Mouse (Mus musculus) retina, postnatal 1 day (tissue): ENCODE results near the gene Pdss2.
"Not testable (repeated sequence)": the region's sequence is repeated elsewhere in the genome, so short reads cannot be mapped to it uniquely, and the experiment has no call there.

Experiments used
- DNase-seq: peaks from one replicate; pipeline ENCODE4 v3.0.0-alpha.2; 2012

Gene Pdss2

DNA sequence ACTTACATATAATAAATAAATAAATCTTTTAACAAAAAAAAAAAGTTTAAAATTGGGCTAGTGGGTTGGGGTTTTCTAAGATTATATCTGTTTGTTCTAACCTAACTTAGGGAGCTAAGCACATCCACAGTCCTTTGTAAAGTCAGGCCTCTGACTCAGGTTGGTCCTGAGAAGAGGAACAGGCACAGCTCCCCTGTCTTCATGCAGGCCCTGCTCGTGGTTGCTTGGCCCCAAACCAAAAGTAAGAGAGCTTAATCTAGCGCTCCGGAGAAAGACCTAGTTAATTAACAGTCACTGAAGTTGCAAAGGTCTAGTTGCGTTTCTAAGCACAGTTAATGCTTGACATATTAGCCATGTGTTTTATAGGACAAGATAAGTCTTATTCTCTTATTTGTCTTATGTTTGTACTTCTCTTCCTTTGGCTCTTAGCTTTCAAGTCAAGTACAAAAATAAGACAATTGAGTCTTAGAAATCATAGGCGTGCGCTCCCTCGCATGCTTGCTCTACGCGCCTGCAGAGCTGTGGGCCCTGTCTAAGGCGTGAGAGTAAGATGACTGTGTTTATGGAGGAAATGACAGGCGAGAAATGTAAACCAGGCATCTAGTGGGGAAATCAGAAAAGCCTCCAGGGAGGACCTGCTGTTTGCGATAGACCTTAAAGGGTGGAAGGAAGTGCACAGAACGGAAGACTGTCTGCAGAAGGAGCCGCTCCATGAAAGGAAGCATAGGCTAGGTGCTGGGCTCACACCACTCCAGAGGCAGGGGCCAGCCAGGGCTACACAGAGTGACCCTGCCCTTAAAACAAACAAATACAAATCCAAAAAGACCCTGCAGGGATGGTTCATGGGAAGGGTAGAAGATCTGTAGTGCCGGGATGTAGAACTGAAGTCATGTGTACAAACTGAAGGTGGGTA is 157.7 kb downstream of the Pdss2 start:
- no peak for DNase-seq

DNA sequence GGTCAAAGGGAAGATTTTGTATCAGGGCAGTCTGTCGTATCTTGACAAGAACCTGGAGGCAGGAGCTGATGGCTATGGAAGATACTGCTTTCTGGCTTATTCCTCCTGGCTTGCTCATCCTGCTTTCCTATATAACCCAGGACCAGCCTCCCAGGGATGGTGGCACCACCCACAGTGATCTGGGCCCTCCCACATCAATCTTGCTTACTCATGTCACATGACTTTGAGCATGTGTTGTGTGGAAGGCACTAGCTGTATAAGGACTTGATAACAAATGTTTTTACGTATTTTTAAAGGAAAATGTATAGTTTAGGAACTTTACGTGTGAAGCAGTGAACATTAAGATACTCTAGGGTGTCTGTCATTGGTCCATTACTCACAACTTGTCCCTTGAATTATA is 161.4 kb downstream of the Pdss2 start:
- no peak for DNase-seq

DNA sequence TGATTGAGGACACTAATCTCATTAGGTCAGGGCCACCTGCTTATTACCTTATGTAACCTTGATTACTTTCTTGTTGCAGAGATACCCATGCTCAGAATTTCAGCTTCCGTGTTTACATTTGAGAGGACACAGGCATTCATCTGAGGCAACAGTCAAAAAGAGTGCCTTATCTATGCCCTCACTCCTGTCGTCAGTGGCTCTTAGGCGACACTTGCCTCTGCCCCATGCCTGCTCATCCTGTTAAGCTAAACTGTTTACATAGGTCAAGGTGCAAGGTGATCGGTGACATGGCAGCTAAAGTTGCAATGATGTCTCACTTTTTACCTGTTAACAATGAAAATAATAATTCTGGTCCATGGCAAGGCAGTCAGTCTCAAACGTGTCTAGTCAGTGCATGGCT is 163.3 kb downstream of the Pdss2 start:
- no peak for DNase-seq

DNA sequence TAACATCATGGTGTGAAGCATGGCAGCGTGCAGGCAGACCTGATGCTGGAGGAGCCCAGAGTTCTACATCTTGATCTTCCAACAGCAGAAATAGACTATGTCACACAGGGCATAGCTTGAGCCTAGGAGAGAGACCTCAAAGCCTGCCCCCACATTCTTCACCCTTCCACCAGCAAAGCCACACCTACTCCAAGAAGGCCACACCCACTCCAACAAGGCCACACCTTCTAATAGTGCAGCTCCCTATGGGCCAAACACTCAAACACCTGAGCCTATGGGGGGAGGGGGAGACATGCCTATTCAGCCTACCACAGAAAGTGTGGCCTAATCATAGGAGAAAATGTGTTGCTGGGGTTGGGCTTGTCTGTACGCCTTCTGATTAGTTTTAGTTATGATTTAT is 171.6 kb downstream of the Pdss2 start:
- DNase-seq, result no peak

DNA sequence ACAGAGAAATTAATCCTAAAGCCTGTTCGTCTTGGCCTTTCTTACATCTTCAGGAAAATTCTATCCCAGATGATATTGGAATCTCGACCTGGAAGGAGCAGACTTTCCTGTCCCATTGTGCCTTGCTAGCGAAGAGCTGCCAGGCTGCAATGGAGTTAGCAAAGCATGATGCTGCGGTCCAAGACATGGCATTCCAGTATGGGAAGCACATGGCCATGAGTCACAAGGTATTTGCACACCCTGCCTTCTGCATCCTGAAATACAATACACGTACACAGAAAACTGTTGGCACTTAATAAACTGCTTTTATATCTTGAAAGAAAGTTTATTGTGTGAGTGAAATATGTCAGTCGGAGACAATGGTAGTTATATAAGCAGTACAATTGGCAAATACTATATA is 172.5 kb downstream of the Pdss2 start:
- DNase-seq, result no peak

DNA sequence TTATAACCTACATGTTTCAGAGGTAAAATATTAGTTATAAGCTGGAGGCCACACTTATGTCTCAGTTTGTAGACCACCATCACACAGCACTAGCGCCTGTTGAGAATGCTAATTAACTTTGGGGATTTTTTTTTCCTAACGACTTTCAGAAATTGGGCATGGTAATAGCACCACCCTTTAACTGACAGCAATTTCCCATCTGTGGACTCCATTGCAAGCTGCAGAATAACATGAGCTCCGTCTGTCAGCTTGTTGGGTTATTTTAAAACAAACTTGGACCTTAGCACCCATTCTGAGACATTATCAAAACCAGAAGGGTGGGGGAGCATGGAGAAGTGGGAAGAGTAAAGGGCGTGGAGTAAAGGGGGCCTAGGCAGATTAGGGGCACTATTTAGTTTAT is 174.5 kb downstream of the Pdss2 start:
- DNase-seq, result no peak

DNA sequence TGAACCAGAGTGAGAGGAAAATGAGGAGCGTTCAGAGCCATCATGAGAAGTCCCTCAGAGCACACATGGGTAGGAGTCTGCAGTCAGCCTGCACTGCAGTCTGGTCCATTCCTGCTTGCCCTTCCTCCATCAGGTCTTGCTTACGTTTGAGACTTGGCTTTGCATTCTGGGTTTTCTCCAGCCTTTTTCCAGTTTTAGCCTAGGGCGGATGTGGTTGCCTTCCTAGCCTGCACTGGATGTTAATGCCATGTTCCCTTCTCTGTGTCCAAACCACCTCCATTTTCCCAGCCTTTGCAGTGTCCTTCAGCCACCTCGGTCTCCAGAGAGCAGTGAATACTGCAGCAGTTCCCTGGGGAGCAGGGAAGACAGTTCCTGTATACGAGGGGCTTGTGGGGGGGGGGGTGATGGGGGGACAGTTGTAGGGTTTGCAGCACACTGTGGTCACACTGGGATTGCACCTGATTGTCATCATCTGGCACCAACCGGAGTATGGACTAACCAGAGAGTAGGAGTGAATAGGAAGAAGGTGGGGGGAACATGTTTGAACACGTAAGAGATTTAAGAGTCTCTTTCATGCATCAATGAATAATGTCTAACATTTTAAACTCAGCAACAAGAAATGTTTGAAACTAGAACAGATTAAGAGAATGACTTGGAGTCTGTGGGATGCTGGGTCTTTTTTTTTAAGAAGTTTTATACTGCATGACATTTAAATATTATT is 178.5 kb downstream of the Pdss2 start:
- no peak for DNase-seq

DNA sequence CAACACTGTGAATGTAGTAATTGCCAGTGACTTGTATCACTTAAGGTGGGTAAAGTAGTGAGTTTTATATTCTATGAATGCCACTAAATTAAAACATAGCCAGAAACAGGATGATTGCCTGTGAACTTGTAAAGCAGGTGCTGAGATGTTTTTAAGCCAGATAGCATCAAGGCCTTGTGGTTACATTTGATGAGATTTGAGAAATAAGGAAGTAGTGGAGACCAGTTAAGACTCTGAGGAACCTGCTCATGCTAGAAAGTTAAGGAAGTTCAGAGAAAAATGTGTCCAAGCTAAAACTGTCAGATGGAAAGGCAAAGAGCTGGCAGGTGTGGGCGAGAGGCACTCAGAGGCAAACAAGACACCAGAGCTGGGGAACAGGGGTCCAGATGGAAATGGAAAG is 184.8 kb downstream of the Pdss2 start:
- DNase-seq, result no peak

DNA sequence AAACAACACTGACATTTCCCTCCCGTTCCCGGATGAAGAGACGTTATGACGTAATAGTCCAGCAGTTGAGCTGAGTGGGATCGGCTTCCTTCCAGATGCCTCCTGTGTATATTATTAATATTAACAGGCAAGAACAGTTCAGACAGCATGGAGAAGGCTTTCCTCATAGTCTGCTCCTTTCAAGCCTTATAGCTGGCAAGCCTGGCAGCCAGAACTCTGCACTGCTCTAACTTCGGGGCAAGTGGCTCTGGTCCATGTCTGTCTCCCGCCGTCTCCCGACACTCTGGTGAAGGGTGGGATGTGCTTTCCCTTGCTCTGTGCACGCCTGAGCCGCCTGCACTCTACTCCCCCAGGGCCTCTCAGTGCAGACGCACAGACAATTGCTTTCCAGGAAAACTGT is 185.6 kb downstream of the Pdss2 start:
- DNase-seq, result no peak

DNA sequence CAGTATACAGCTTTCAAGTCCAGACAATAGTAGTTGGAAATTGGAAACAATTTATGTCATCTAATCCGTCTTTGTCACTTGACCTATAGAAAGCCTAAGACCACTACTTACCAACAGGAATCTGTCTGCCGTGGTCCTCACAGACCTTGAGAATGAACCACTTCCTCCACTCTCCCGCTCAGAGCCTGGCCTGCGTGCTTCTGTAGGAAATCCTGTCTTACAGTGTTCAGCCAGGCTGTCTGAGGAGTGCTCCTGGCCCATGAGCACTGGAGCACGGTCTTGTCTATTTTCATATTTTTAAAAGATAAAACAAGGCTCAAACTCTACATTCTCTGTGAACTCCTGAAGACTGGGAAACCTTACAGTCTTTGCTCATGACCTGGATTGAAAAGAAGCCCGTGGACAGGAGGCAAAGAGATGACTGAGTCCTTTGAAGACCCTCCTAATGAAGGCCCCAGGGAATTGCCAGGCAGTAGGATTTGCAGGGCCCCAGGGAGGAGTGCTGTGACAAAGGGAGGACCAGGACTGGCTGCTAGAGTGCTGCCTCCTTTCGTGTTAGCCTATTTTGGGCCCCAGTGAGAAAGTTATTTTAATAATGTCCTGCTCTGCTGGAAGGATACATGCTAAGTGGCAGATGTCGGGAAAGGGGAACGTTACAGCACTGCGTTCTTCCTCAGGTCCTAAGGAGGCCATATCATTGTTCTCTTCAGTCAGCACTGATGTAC is 188.4 kb downstream of the Pdss2 start:
- DNase-seq, result no peak

DNA sequence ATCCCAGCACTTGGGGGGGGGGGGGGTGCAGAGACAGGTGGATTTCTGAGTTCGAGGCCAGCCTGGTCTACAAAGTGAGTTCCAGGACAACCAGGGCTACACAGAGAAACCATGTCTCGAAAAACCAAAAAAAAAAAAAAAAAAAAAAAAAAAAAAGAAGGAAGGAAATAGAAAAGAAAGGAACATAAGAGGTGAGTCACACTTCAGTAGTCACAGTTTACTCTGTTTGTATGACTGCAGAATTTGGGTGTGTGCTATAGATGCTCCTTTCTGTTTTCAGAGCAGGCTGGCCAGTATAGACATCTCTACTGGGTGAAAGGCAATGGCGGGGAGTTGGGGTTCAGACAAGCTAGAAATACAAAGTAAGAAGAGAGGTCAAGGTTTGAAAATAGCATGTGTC is 189.9 kb downstream of the Pdss2 start:
- not testable (repeated sequence) for DNase-seq

DNA sequence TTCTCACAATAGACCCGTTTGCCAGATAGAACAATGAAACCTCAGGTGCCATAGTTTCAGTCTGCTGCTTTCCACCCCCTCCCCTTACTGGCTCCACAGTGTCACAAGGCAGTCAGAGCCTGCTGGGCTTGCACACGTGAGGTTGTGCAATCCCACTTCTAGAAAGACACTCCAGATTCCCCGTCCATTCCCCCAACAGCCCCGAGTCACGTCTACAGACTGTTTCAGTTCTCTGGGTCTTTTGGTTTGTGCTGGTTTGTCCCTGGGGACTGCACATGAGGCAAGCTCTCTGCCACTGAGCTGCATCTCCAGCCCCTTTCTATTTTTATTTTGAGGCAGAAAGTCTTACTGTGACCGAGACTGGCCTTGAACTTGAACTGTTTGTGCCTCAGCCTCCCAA is 196.1 kb downstream of the Pdss2 start:
- no peak for DNase-seq

DNA sequence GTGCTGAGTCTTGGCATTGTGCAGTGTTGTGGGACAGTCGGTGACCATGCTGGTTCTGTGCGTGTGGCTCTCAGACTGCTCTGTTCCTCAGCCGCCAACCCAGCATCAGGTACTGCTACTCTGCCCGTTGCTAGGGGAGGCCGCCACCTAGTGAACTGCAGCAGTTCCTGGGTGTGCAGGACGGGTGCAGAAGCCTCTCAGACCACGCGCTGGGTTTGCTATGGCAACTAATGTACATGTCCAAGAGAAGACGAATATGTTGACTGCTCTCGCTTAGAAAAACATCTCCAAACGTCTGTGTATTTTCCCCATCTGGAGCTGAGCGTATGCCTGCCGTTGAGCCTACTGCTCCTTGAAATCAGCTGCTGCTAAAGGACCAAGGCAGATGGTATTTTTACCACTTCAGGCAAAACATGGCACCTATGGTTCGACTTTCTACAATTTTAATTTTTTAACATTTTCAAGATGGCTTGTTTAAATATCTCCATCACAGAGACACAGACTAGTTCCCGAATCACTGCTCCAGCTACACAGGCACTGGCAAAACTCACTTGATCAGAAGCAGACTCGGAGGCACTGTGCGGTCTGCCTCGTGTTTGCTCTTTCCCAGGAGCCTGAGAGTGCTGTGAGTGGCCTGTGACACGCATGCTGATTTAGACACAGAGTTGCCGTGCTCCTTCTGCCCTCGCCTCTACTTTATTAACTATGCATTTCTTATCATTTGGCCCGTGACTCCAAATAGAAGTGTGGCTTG is 199.6 kb downstream of the Pdss2 start:
- no peak for DNase-seq

DNA sequence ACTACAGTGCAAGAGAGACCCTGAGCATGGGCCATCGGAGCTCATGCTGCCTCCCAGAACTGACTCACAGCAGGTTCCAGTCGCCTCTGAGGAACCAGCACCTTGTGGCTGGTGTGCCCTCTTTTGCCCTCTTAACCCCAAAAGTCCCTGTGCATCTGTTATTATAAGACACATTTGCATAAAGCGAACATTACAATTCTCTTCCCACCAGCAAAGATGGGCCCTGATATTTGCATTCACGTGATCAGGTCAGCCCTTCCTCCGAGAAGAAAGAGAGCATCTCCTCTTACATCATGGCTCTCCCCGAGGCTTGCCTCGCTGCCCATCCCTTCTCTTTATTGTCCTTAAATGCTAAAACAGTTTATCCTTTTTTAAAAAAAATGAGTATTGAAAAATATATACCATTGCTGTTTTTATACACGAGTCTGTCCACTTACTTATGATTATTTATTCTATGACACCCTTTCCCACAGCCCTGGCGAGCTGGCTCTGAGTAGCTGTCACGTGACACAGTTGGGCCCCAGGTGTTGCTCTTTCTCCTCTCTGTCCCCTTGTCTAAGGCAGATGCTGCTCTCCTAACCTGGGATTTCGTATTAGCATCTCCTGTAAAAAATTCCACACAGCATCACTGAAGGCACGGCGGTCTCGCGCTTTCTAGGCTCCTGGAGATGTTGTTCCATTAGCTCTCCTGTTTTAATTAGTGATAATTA is 200.9 kb downstream of the Pdss2 start:
- DNase-seq, result no peak

DNA sequence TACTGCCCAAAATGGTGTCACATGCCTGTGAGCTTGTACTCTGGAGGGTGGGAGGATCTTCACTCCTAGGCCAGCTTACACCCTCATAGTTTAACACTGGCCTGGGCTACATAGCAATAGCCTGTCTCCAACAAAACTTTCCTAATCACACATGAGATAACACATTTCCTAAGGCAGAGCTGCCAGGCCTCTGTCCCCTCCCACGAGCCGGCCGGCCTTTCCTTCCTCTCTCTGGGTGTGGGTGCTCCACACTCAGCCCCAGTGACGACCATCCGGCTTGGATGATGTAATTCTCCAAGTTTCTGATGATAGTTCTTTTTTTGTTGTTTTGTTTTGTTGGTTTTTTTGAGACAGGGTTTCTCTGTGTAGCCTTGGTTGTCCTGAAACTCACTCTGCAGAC is 203.3 kb downstream of the Pdss2 start:
- no peak for DNase-seq

DNA sequence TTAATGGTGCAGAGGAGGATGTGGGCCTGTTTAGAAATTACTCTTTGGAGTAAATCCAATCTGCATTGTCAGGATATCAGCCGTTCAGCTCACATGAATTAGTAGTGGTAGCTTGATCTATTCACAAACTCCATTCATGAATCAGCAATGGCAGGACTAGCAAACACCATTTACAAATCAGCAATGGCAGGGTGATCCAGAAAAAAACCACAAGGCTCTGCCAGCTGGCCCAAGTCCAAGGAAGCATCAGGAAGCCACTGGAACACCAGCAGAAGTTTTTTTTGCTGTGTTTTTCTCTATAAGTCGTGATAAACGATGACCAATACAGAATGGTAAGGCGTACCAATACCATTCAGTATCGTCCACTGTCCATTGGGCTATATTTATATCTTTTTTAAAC is 209.3 kb downstream of the Pdss2 start:
- no peak for DNase-seq

DNA sequence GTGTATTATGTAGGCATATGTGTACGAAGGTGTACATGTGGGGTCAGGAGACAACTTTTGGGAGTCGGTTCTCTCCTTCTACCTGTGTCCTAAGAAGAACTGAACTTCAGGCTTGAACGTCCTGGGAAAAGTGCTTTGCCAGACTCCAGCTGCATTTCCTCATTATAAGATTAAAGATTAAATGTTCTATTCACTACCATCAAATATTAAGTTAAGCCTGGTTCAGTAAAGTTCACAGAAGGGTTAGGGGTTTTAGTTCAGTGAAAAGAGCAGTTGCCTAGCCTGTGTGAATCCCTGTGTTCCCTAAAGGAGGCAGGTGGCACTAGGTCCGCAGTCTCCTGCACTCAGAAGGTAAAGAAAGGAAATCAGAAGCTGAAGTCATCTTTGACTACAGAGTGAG is 213.0 kb downstream of the Pdss2 start:
- no peak for DNase-seq

DNA sequence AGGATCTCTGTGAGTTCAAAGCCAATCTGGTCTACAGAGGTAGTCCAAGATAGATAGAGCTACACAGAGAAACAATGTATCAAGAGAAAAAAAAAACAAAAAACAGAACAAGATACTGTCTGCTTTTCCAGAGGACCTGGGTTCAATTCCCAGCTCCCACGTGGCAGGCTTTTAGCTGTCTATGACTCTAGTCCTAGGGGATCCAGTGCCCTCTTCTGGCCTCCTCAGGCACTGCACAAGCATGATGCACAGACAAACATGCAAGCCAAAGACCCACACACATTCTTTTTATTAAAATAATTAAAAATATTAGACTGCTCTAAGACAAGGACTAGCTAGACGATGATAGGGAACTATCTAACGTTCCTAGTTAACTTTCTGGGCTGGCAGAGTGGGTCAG is 214.5 kb downstream of the Pdss2 start:
- DNase-seq, result no peak

DNA sequence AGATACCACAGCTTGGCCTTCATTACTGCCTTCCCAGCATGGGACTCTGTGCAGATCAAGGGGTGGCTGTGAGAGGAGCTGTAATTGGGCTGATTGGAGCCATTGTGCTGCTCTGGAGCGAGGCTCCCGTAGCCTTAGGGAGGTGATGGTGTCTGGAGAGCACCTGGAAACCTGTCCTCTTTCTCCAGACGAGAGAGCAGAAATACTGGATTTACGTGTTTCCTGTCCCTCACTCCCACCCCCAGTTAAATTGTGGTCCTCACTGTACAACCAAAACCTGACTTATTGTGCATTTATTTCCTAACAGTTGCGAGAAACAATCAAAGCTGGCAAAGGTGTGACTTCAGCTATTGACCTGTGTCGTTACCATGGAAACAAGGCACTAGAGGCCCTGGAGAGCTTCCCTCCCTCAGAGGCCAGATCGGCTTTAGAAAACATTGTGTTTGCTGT is 218.2 kb downstream of the Pdss2 start:
- DNase-seq, result peak; percentile 69

DNA sequence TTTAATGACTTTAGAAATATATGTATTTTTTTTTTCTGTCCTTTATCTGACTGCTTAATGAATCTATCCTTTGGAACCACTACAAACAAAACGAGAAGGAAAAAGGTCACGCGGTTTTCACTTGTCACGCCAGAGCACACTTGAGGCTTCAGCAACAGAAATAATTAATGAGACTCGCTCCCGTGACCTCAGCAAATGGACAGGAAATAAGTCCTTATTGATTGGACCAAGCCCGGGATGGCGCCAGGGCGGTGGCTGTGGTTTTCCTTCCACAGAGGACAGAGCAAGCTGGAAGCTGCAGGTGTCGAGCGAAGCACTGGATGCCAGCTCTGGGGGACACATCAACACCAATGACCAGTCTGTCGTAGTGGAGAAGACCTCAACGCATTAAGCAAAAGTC is 218.8 kb downstream of the Pdss2 start:
- peak; percentile 76 for DNase-seq

DNA sequence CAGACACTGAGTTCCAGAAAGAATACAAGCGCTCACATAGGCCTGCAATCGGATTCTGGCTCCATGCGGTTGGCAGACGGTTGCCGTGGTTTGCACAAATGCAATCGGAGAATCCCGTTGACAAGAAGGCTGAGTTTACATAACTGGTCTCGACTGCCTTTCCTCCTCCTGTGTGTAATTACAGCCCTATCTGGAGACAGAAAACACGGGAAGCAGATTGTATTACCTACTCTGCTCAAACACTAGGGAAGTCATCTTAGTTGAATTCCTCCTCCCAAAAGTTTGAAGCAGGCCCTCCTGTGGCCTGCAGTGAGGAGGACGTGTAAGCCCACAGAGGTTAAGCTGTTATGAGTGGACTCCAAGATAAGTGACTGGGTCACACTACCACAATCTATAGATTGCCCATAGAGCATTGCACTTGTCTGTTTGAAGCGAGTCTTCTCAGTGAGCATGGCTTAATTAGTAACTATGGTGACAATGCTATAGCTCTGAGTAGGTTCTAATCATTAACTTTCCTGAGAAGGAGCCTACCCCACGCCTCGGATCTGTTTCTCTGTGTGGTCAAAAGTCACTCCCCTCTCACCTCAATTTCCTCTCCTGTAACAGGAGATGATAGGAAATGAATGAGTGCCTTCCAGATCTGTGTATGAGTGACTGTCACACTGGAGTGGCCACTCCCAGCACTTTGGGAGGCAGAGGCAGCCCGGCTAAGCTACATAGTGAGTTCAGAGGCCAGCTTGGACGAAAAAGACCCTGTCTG is 219.9 kb downstream of the Pdss2 start:
- no peak for DNase-seq
